Mouse (Mus musculus): ENCODE measurements around the gene Traf2.

Traf2 gene

GRCm38 (mm10) chr2:25493476-25493961, 53.2 kb downstream of the Traf2 start, which contains the start of gene Lcn12:
Gene Lcn12, minus strand, starts transcription at chr2:25493911.
- peak; percentile 85 to 92 for DNase-seq

DNA sequence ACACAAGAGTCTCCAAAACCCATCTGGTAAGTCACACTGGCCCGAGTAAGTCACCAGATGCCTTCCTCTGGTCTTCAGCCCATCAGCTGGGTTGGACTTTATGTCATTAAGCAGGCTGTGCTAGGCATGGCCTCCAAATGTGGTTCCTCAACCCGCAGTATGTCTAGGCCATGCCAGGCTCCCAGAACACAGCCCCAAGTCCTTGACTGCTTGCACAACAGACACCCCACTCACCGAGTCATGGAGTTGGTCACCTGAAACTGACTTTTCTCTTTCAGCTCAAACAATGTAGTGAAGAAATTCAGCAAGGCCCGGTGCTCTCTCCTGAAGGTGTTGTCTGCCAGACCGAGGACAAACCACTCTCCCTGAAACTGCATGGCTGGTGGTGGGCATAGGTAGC, 53.8 kb downstream of the Traf2 start:
- DNase-seq, result peak in 1 of 2 experiments; percentile 24

GRCm38 (mm10) chr2:25488671-25489068, 58.1 kb downstream of the Traf2 start:
- peak; percentile 64 to 75 for DNase-seq

DNA sequence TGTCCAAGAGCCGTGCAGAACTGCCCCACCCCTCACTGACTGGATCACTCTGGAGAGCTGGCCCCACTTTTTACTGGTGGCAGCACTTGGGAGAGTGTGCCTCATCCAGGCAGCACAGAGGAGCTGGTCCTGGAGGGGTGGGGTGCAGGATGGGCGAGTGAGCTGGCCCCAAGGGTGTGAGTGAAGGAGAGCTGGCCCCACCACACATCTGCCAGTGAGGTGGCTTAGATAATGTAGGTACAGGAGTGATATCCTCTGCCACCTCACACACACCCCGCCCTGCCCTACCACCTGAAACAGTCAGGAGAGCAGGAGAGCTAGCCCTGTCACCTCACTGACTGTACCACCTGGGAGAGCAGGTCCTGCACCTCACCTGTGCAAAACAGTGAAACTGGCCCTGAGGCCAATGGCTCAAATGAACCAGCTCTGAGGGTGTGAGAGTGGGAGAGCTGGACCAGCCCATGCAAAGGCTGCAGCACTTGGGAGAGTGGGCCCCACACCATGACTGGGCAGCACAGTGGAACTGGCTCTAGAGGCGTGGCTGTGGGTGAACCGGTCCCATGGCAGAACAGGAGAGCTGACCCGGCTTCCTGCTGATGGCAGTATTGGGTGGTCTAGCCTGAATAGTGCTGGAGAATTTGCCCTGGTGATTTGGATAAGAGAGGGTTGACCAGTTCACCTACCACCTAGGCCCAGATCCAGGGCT, 58.6 kb downstream of the Traf2 start:
- DNase-seq, result no peak

DNA sequence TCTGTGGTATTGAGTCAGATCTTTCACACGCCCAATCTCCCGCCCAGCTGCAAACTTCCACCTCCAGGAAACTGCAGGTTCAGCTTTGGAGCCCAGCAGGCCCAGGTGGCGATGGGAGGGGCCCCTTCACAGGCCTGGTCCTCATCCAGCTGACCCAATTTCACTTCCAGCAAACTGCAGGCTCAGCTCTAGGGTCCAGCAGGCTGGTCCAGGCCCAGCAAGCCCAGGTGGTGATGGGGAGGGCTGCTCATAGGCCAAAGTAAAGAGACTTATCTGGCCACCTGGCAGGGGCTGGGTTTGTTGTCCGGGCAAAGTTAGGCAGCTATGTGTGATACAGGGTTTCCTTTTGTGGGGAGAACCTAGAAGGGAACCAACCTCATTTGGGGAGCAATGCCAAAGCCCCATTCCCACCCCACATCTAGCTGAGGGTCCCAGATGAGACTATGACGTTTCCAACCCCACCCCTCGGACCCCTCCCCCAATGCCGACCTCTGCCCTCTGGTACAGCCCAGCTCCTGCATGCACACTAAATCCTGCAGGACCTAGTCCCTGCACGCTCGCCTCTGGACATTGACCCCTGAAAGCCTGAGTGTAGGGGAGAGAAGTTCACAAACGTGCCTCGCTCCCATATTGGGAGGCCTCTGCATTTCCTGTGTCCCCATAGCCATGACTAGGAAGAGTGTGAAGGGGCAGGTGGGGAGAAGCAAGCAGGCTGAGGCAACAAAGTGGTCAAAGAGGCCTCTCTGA, 61.7 kb downstream of the Traf2 start:
- DNase-seq, result peak; percentile 96 to 97

- DNase-seq, result peak; percentile 69 to 82
Measured at GRCm38 (mm10) chr2:25482969-25483368, 63.8 kb downstream of the Traf2 start.

DNA sequence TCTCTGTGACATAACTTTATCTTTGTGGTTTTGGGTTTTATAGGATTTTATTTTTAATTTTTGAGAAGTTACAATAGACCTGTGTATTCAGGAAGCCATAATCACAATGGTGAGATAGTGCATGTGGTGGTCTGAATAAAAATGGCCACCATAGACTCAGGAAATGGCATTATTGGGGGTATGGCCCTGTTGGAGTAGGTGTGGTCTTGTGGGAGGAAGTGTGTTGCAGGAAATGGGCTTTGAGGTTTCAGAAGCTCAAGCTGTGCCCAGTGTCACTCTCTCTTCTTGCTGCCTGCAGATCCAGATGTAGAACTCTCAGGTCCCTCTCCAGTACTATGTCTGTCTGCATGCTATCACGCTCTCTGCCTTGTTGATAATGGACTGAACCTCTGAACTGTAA, 66.2 kb downstream of the Traf2 start:
- no peak for DNase-seq

DNA sequence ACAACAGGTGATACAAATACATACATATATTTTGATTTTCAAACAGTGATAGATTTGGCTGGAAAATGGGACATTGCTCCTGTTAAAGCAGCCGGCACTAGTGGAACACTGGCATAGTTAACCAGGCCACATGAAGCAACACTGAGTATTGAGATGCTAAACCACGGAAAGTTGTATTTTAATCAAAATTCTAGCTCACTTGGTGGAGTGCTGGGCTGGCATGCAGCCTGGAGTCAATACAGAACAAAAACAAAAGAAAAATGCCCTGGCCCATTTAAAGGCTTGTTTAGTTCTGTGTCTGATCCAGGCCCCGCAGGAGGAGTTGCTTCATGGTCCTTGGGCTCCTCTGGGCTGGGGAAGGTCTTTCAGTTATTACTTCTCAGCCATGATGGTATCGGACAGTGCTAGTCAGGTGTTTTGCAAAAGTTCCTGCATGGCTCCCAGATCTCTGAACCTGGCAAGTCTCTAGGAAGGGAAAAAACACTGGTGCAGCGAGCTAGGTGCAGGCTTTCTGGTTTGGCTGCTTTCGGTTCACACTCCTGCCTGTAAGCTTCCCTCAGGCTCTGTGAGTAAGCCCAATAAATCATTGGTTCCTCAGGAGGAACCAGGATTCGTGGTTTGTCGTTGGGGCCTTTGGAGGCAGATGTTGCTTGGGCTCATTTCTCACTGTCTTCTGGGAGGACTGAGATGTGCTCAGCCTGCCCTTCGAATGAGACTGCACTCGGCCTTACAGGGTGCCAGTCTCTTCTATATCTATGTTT, 67.0 kb downstream of the Traf2 start:
- peak in 1 of 2 experiments; percentile 28 for DNase-seq

GRCm38 (mm10) chr2:25477967-25478675, 68.6 kb downstream of the Traf2 start:
- peak; percentile 97 to 98 for DNase-seq

GRCm38 (mm10) chr2:25477541-25477940, 69.2 kb downstream of the Traf2 start:
- DNase-seq, result peak in 1 of 2 experiments; percentile 27

DNA sequence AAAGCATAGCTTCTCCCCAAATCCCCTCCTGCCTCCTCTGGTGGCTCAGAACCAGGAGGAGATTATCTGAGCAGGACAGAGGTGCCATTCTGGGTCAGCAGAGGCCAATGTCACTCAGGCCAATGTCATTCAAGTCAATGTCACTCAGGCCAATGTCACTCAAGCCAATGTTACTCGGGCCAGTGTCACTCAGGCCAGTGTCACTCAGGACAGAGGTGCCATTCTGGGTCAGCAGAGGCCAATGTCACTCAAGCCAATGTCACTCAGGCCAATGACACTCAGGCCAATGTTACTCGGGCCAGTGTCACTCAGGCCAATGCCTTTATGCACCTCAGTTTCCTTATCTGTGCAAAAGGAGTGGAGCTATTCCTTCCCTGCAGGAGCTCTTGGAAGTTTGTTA, 74.2 kb downstream of the Traf2 start:
- no peak for DNase-seq

- DNase-seq, result peak in 1 of 2 experiments; percentile 33
Measured at GRCm38 (mm10) chr2:25469969-25470368, 76.8 kb downstream of the Traf2 start, which contains the start of gene Ptgds. Gene Ptgds, minus strand, starts transcription at chr2:25470046.

- DNase-seq, result peak; percentile 76 to 83
Measured at GRCm38 (mm10) chr2:25468962-25469915, 77.5 kb downstream of the Traf2 start.

All from cerebellum, postnatal 25 days (tissue).